ENCODE assay signal across 16 mouse cellular contexts in genomic region chr17:48551788-48552531, GRCm38 (mm10).
DNase-seq lines count a peak whose midpoint lies in the region; TF ChIP-seq lines count a peak whose summit lies in the region.
"Had no signal": no experiment of that assay in that cellular context is flagged by ENCODE, and none has a peak within 500 bp of the region (broad histone marks: within the 10 kb centered on the region; RNA-seq: fewer than 3 reads in every experiment).

No protein-coding gene starts in this region.

- peak; percentile 20; the same call in 1 of the 2 replicates for TF ChIP-seq CTCF in cerebellum, adult 2 months (IDR thresholded peaks at IDR 0.05; ENCODE audit: borderline replicate concordance, insufficient read depth, low read depth, low read length)

- H3K27me3 ChIP-seq in cerebellum, adult 2 months (ENCODE audit: control insufficient read depth, insufficient read depth, low read length), result no peaks in the 10 kb centered on the region
- H3K27me3 ChIP-seq: forebrain, embryonic 12.5 days; hindbrain, embryonic 12.5 days; neural tube, embryonic 13.5 days had no signal

- peaks cover 24% of the 10 kb centered on the region; the same call in 1 of the 2 replicates for H3K4me1 ChIP-seq in cerebellum, adult 2 months (ENCODE audit: control insufficient read depth, insufficient read depth, low read length)
- H3K4me1 ChIP-seq: forebrain, embryonic 12.5 days; hindbrain, embryonic 12.5 days; neural tube, embryonic 13.5 days had no signal

- no peak for TF ChIP-seq POLR2A in cerebellum, adult 2 months (IDR thresholded peaks at IDR 0.05; ENCODE audit: borderline replicate concordance, insufficient read depth, low read length)

- peak; percentile 54 for DNase-seq in left cerebral cortex, postnatal 4 days
- no peak for DNase-seq in left cerebral cortex, adult 11 months (ENCODE audit: low spot score)
- peak; percentile 88 to 91 for DNase-seq in cerebellum, adult 2 months
- DNase-seq in cerebellum, postnatal 25 days, result peak; percentile 86 to 94
- DNase-seq in telencephalon, adult 2 months (ENCODE audit: low read depth, low spot score), result peak; percentile 61
- DNase-seq in ovary, postnatal 14 days (ENCODE audit: low spot score), result no peak
- no peak for DNase-seq in adrenal gland, adult 2 months
- DNase-seq: adrenal gland, postnatal 10 days; embryo, embryonic 11 days; heart, adult 11 months; kidney, adult 18-20 months; lung, postnatal 14 days had no signal

- H3K4me3 ChIP-seq in cerebellum, adult 2 months (replicated peaks; ENCODE audit: insufficient read depth, low read depth, low read length), result no peak overlapping the region
- H3K4me3 ChIP-seq: forebrain, embryonic 12.5 days; hindbrain, embryonic 12.5 days; midbrain, embryonic 10.5 days; neural tube, embryonic 13.5 days had no signal

- H3K27ac ChIP-seq in cerebellum, adult 2 months (ENCODE audit: insufficient read depth, low read length), result peak overlapping the region; percentile 98
- H3K27ac ChIP-seq: forebrain, embryonic 12.5 days; hindbrain, embryonic 12.5 days; midbrain, embryonic 10.5 days; neural tube, embryonic 13.5 days had no signal

- intact Hi-C loops in left cerebral cortex, postnatal 4 days (cut with DNase I), result no loop called here

- WGBS in cerebellum, adult 2 months, result 13% methylated on average over 4 of the region's 4 CpGs

Comparison
In these comparisons a context has a peak if more than half of its experiments do, and no peak if none do; other contexts are left out.
1. DNase-seq: peak in left cerebral cortex, postnatal 4 days (single experiment), cerebellum, adult 2 months (2 of 2), cerebellum, postnatal 25 days (2 of 2) and telencephalon, adult 2 months (single experiment); none in left cerebral cortex, adult 11 months (single experiment), ovary, postnatal 14 days (single experiment) and adrenal gland, adult 2 months (single experiment).